Mouse (Mus musculus) CH12.LX (cell line): ENCODE results near the gene Sdhb. TPM values are rescaled to one million over a fixed set of nuclear protein-coding genes. Genes with fewer than 3 reads are reported as not detected.

ENCODE experiments used
- DNase-seq: peaks from one replicate; pipeline ENCODE4 v3.0.0-alpha.2; 2013; ENCODE audit errors: extremely low read depth
- H3K27ac ChIP-seq: 2 replicates; pipeline ENCODE4 v1.5.1; 2012; ENCODE audit warnings: low read depth, mild to moderate bottlenecking, control low read depth, moderate library complexity; ENCODE audit not compliant: insufficient read depth
- H3K27me3 ChIP-seq: replicated peaks from 2 replicates; pipeline ENCODE3; 2012; ENCODE audit warnings: inconsistent platforms
- H3K36me3 ChIP-seq, 2 experiments: replicated peaks in 1 of 2; 2 replicates each; pipeline versions ENCODE3 to v1.6.1; 2012; ENCODE audit warnings: inconsistent platforms in 1 of 2, low read length in 1 of 2, mild to moderate bottlenecking in 1 of 2, mixed read lengths in 1 of 2, moderate library complexity in 1 of 2; ENCODE audit not compliant: control insufficient read depth in 1 of 2, insufficient read depth in 1 of 2
- H3K4me1 ChIP-seq, 2 experiments: 2 replicates each; pipeline ENCODE4 v1.6.1; 2012; ENCODE audit warnings: inconsistent platforms in 1 of 2, moderate library complexity in 1 of 2; ENCODE audit not compliant: insufficient read depth in 2 of 2, control insufficient read depth in 1 of 2
- H3K4me2 ChIP-seq: 2 replicates; pipeline ENCODE4 v1.6.1; 2012; ENCODE audit warnings: low read depth, mild to moderate bottlenecking, control low read depth; ENCODE audit not compliant: poor library complexity, insufficient read depth, severe bottlenecking
- H3K4me3 ChIP-seq, 3 experiments: fragments of 150-350 bp in 1 of 3; sonication (generic) in 1 of 3; replicated peaks in 1 of 3; 2 replicates each; pipeline versions ENCODE3 to v1.5.1; 2011 to 2012; ENCODE audit warnings: low read depth in 2 of 3, low read length in 2 of 3, mild to moderate bottlenecking in 2 of 3, moderate library complexity in 2 of 3, control low read depth in 1 of 3, improper control_type of control experiment in 1 of 3, inconsistent platforms in 1 of 3, mixed read lengths in 1 of 3; ENCODE audit not compliant: poor library complexity in 1 of 3
- H3K79me2 ChIP-seq: replicated peaks from 2 replicates; pipeline ENCODE4 v1.6.1; 2012; ENCODE audit warnings: mild to moderate bottlenecking, moderate library complexity; ENCODE audit not compliant: control insufficient read depth, poor library complexity, insufficient read depth, severe bottlenecking; ENCODE audit errors: extremely low read depth
- H3K9ac ChIP-seq: 2 replicates; pipeline ENCODE4 v1.6.1; 2012; ENCODE audit warnings: low read depth, mild to moderate bottlenecking, control low read depth, moderate library complexity; ENCODE audit not compliant: insufficient read depth
- H3K9me3 ChIP-seq: replicated peaks from 2 replicates; pipeline ENCODE3; 2012; ENCODE audit warnings: low read length, inconsistent platforms, mixed read lengths
- BHLHE40 ChIP-seq: IDR thresholded peaks from 2 replicates; pipeline ENCODE4 v1.6.1; 2011; ENCODE audit warnings: mild to moderate bottlenecking, low read depth, low read length, improper control_type of control experiment
- CHD1 ChIP-seq: IDR thresholded peaks from 2 replicates; pipeline ENCODE4 v1.6.1; 2012; ENCODE audit warnings: low read depth, low read length, improper control_type of control experiment, inconsistent platforms
- CHD2 ChIP-seq: IDR thresholded peaks from 2 replicates; pipeline ENCODE4 v1.6.1; 2011; ENCODE audit warnings: low read length, improper control_type of control experiment
- CTCF ChIP-seq, 2 experiments: IDR thresholded peaks in 1 of 2; conservative IDR thresholded peaks in 1 of 2; 2 replicates each; pipeline ENCODE4 v1.5.1; 2011 to 2012; ENCODE audit warnings: low read depth in 2 of 2, low read length in 2 of 2, improper control_type of control experiment in 1 of 2, inconsistent platforms in 1 of 2, mild to moderate bottlenecking in 1 of 2, moderate library complexity in 1 of 2
- E2F4 ChIP-seq: IDR thresholded peaks from 2 replicates; pipeline ENCODE4 v1.6.1; 2011; ENCODE audit warnings: low read depth, low read length, improper control_type of control experiment; ENCODE audit not compliant: insufficient replicate concordance
- ELF1 ChIP-seq: IDR thresholded peaks from 2 replicates; pipeline ENCODE4 v1.6.1; 2014; ENCODE audit warnings: low read depth, mild to moderate bottlenecking, inconsistent platforms, low read length, improper control_type of control experiment
- EP300 ChIP-seq: IDR thresholded peaks from 2 replicates; pipeline ENCODE4 v1.6.1; 2011; ENCODE audit warnings: low read length, improper control_type of control experiment
- ETS1 ChIP-seq: conservative IDR thresholded peaks from 2 replicates; pipeline ENCODE4 v1.6.1; 2012; ENCODE audit warnings: low read depth, mild to moderate bottlenecking, inconsistent platforms, low read length, improper control_type of control experiment, moderate library complexity
- GABPA ChIP-seq: IDR thresholded peaks from 2 replicates; pipeline ENCODE4 v1.6.1; 2012; ENCODE audit warnings: low read depth, low read length, improper control_type of control experiment, inconsistent platforms; ENCODE audit not compliant: insufficient replicate concordance
- HCFC1 ChIP-seq: IDR thresholded peaks from 2 replicates; pipeline ENCODE4 v1.6.1; 2012; ENCODE audit warnings: low read depth, mild to moderate bottlenecking, inconsistent platforms, low read length, improper control_type of control experiment
- IRF4 ChIP-seq: IDR thresholded peaks from 2 replicates; pipeline ENCODE4 v1.6.1; 2014; ENCODE audit warnings: low read depth, mild to moderate bottlenecking, inconsistent platforms, low read length, improper control_type of control experiment
- JUN ChIP-seq: IDR thresholded peaks from 2 replicates; pipeline ENCODE4 v1.6.1; 2011; ENCODE audit warnings: low read depth, mild to moderate bottlenecking, low read length, improper control_type of control experiment, moderate library complexity; ENCODE audit not compliant: insufficient read depth
- JUND ChIP-seq: conservative IDR thresholded peaks from 2 replicates; pipeline ENCODE4 v1.6.1; 2011; ENCODE audit warnings: low read depth, low read length, improper control_type of control experiment
- KAT2A ChIP-seq: IDR thresholded peaks from 2 replicates; pipeline ENCODE4 v1.6.1; 2012; ENCODE audit warnings: low read length, improper control_type of control experiment, inconsistent platforms; ENCODE audit not compliant: insufficient replicate concordance
- MAFK ChIP-seq: IDR thresholded peaks from 2 replicates; pipeline ENCODE4 v1.6.1; 2011; ENCODE audit warnings: low read length, improper control_type of control experiment; ENCODE audit not compliant: insufficient replicate concordance
- MAX ChIP-seq: IDR thresholded peaks from 2 replicates; pipeline ENCODE4 v1.6.1; 2011; ENCODE audit warnings: low read length, improper control_type of control experiment
- MAZ ChIP-seq: IDR thresholded peaks from 2 replicates; pipeline ENCODE4 v1.6.1; 2012; ENCODE audit warnings: low read depth, mild to moderate bottlenecking, inconsistent platforms, low read length, improper control_type of control experiment, moderate library complexity
- MEF2A ChIP-seq: IDR thresholded peaks from 2 replicates; pipeline ENCODE4 v1.6.1; 2014; ENCODE audit warnings: low read depth, mild to moderate bottlenecking, inconsistent platforms, low read length, improper control_type of control experiment, borderline replicate concordance
- MXI1 ChIP-seq: IDR thresholded peaks from 2 replicates; pipeline ENCODE4 v1.6.1; 2011; ENCODE audit warnings: mild to moderate bottlenecking, low read depth, low read length, improper control_type of control experiment
- MYC ChIP-seq: IDR thresholded peaks from 2 replicates; pipeline ENCODE4 v1.6.1; 2011; ENCODE audit warnings: low read depth, mild to moderate bottlenecking, improper control_type of control experiment, low read length
- NELFE ChIP-seq: IDR thresholded peaks from 2 replicates; pipeline ENCODE4 v1.6.1; 2011; ENCODE audit warnings: low read depth, low read length, improper control_type of control experiment
- NRF1 ChIP-seq: IDR thresholded peaks from 2 replicates; pipeline ENCODE4 v1.6.1; 2014; ENCODE audit warnings: low read depth, mild to moderate bottlenecking, inconsistent platforms, low read length, improper control_type of control experiment, moderate library complexity
- PAX5 ChIP-seq: IDR thresholded peaks from 2 replicates; pipeline ENCODE4 v1.6.1; 2012; ENCODE audit warnings: low read length, inconsistent platforms, mixed read lengths
- POLR2A ChIP-seq: IDR thresholded peaks from 2 replicates; pipeline ENCODE4 v1.6.1; 2011; ENCODE audit warnings: low read depth, mild to moderate bottlenecking, improper control_type of control experiment, low read length
- POLR2AphosphoS2 ChIP-seq: IDR thresholded peaks from 2 replicates; pipeline ENCODE4 v1.6.1; 2011; ENCODE audit warnings: low read depth, low read length, improper control_type of control experiment
- RAD21 ChIP-seq: IDR thresholded peaks from 2 replicates; pipeline ENCODE4 v1.6.1; 2011; ENCODE audit warnings: low read depth, mild to moderate bottlenecking, low read length, improper control_type of control experiment, moderate library complexity
- RCOR1 ChIP-seq: conservative IDR thresholded peaks from 2 replicates; pipeline ENCODE4 v1.6.1; 2012; ENCODE audit warnings: low read depth, mild to moderate bottlenecking, inconsistent platforms, low read length, improper control_type of control experiment
- SIN3A ChIP-seq: IDR thresholded peaks from 2 replicates; pipeline ENCODE4 v1.6.1; 2012; ENCODE audit warnings: low read length, improper control_type of control experiment, inconsistent platforms
- SMC3 ChIP-seq: IDR thresholded peaks from 2 replicates; pipeline ENCODE4 v1.6.1; 2011; ENCODE audit warnings: low read depth, low read length, improper control_type of control experiment
- TBP ChIP-seq: conservative IDR thresholded peaks from 2 replicates; pipeline ENCODE4 v1.6.1; 2011; ENCODE audit warnings: low read depth, low read length, improper control_type of control experiment
- TCF12 ChIP-seq: IDR thresholded peaks from 2 replicates; pipeline ENCODE4 v1.6.1; 2014; ENCODE audit warnings: low read depth, mild to moderate bottlenecking, inconsistent platforms, low read length, improper control_type of control experiment
- UBTF ChIP-seq: IDR thresholded peaks from 2 replicates; pipeline ENCODE4 v1.6.1; 2012; ENCODE audit warnings: low read depth, mild to moderate bottlenecking, inconsistent platforms, low read length, improper control_type of control experiment, moderate library complexity
- USF1 ChIP-seq: IDR thresholded peaks from 2 replicates; pipeline ENCODE4 v1.6.1; 2014; ENCODE audit warnings: low read depth, mild to moderate bottlenecking, inconsistent platforms, low read length, improper control_type of control experiment
- USF2 ChIP-seq: conservative IDR thresholded peaks from 2 replicates; pipeline ENCODE4 v1.6.1; 2011; ENCODE audit warnings: low read depth, low read length, improper control_type of control experiment
- ZC3H11A ChIP-seq: IDR thresholded peaks from 2 replicates; pipeline ENCODE4 v1.6.1; 2012; ENCODE audit warnings: low read depth, mild to moderate bottlenecking, inconsistent platforms, low read length, improper control_type of control experiment
- ZKSCAN1 ChIP-seq: IDR thresholded peaks from 2 replicates; pipeline ENCODE4 v1.6.1; 2012; ENCODE audit warnings: low read depth, inconsistent platforms, low read length, improper control_type of control experiment, borderline replicate concordance
- ZMIZ1 ChIP-seq: IDR thresholded peaks from 2 replicates; pipeline ENCODE4 v1.6.1; 2012; ENCODE audit warnings: low read depth, mild to moderate bottlenecking, inconsistent platforms, low read length, improper control_type of control experiment
- ZNF384 ChIP-seq: IDR thresholded peaks from 2 replicates; pipeline ENCODE4 v1.6.1; 2012; ENCODE audit warnings: low read depth, low read length, improper control_type of control experiment, inconsistent platforms
- dilution Hi-C: fragments of 300-500 bp; cut with MboI; formaldehyde crosslinking; loops from 2 replicates; pipeline ENCODE4 v1.14.3; 2020; ENCODE audit warnings: low sequenced_read_pairs; ENCODE audit not compliant: extremely low pct_unique_long_range_greater_than_20kb, extremely low pct_ligation_motif_present
- in situ Hi-C: fragments of 300-500 bp; cut with MboI; formaldehyde crosslinking; loops from 3 replicates; pipeline ENCODE4 v1.14.3; 2019; ENCODE audit warnings: low sequenced_read_pairs, low pct_ligation_motif_present, low pct_unique_long_range_greater_than_20kb, mixed read lengths
- polyA plus RNA-seq: library from polyadenylated mRNA; unstranded; fragments of >175 nt; gene quantifications from 2 replicates; pipeline ENCODE4 v1.2.1, GENCODE M21; 2012; ENCODE audit warnings: low read depth; ENCODE audit not compliant: insufficient read length
- total RNA-seq, 2 experiments: library from RNA; depleted of rRNA; stranded (reverse); fragments of 300-350 nt in 1 of 2; fragments of >200 nt in 1 of 2; gene quantifications; 2 replicates each; pipeline ENCODE4 v1.2.3; 2012 to 2014

Sdhb gene
- total RNA-seq (2012; rRNA removed) (184 and 188 TPM in 2 replicates), total RNA-seq (2014; rRNA removed) (178 and 190 TPM in 2 replicates), polyA plus RNA-seq (156 and 162 TPM in 2 replicates)

DNA sequence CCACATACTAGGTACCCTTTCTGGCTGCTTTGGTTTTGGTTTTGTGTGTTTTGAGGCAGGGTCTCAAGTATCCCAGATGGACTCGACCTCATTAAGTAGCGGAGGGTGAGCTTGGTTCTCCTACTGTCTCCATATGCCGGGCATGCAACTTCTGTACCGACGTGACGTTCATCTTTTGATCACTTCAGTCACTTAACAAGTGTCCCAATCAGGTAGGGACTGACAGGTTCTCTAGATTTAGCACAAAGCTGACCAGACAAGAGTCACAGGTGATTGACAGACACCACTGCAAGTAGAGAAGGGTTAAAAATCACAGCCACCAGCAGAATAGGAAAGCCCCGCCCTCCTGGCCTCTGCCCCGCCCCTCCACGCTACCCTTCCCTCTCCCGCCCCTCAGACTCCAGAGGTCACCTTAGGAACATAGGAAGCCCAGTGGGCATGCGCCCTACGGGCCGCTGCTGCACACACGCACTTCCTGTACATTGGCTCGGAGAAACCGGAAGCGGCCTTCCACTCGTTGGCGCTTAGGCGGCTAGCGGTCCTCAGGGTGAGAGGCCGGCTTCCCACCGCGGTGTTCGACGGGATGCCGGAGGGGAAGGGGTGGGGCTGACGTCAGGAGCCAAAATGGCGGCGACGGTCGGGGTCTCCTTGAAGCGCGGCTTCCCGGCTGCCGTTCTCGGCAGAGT, at the start of gene Sdhb:
Sdhb (plus strand) TSS at position 423 of the 686 bp plus-strand sequence.
- Histone ChIP-seq H3K9ac (peak within 1 kb of the TSS; percentile 94), H3K36me3 (peaks cover 0 to 18% of the 10 kb centered on the region in 2 experiments), H3K27me3 (peaks cover 30% of the 10 kb centered on the region), H3K27ac (0 out of 2 replicates have a peak within 1 kb of the TSS, but pooled peaks have one; percentile 24), H3K4me2 (peak within 1 kb of the TSS; percentile 73), H3K4me3 (peak within 1 kb of the TSS; percentile 90 to 95 (median 92)), H3K79me2 (peaks cover 16% of the 10 kb centered on the region), H3K4me1 (peaks cover 14 to 43% of the 10 kb centered on the region in 2 experiments), H3K9me3 (no peaks in the 10 kb centered on the region)
- DNase-seq = peak; percentile 99
- in situ Hi-C loops (no loop called here), dilution Hi-C loops (no loop called here)
- peak; percentile 79 for TF ChIP-seq POLR2AphosphoS2
- 0 out of 2 replicates have a peak, but pooled peaks have one; percentile 38 for TF ChIP-seq RCOR1
- TF ChIP-seq MAFK = no peak
- TF ChIP-seq KAT2A = peak; percentile 75; the same call in 1 of the 2 replicates
- peak; percentile 99 for TF ChIP-seq ELF1
- TF ChIP-seq UBTF = no peak
- no peak for TF ChIP-seq MAX
- TF ChIP-seq HCFC1 = peak; percentile 91
- TF ChIP-seq ZMIZ1 = peak; percentile 80; the same call in 1 of the 2 replicates
- TF ChIP-seq MEF2A = 0 out of 2 replicates have a peak, but pooled peaks have one; percentile 35
- TF ChIP-seq ETS1 = 0 out of 2 replicates have a peak, but pooled peaks have one; percentile 20
- no peak for TF ChIP-seq SMC3
- no peak; the same call in 1 of the 2 replicates for TF ChIP-seq CHD2
- TF ChIP-seq NRF1 = peak; percentile 90
- TF ChIP-seq NELFE = peak; percentile 74
- TF ChIP-seq SIN3A = peak; percentile 77; the same call in 1 of the 2 replicates
- no peak for TF ChIP-seq PAX5
- no peak for TF ChIP-seq RAD21
- TF ChIP-seq IRF4 = 0 out of 2 replicates have a peak, but pooled peaks have one; percentile 41
- TF ChIP-seq ZC3H11A = no peak
- no peak for TF ChIP-seq ZKSCAN1
- TF ChIP-seq GABPA = peak; percentile 53; the same call in 1 of the 2 replicates
- no peak for TF ChIP-seq CHD1
- no peak for TF ChIP-seq USF2
- TF ChIP-seq MXI1 = no peak; the same call in 1 of the 2 replicates
- peak; percentile 79; the same call in 1 of the 2 replicates for TF ChIP-seq MAZ
- TF ChIP-seq JUN = no peak
- no peak for TF ChIP-seq USF1
- TF ChIP-seq EP300 = no peak
- TF ChIP-seq E2F4 = 0 out of 2 replicates have a peak, but pooled peaks have one; percentile 51
- peak; percentile 88 for TF ChIP-seq TCF12
- peak; percentile 78 for TF ChIP-seq POLR2A
- TF ChIP-seq TBP = no peak
- no peak for TF ChIP-seq ZNF384
- TF ChIP-seq JUND = no peak
- TF ChIP-seq BHLHE40 = no peak
- TF ChIP-seq MYC = no peak
- TF ChIP-seq CTCF (conservative IDR thresholded peaks at IDR 0.05 in 1 of 2, IDR thresholded peaks at IDR 0.05 in 1 of 2; ENCODE audit: low read depth in 2 of 2, low read length in 2 of 2) = no peak
